Mouse (Mus musculus): ENCODE measurements around the gene Xrcc4.

The Xrcc4 gene

DNA sequence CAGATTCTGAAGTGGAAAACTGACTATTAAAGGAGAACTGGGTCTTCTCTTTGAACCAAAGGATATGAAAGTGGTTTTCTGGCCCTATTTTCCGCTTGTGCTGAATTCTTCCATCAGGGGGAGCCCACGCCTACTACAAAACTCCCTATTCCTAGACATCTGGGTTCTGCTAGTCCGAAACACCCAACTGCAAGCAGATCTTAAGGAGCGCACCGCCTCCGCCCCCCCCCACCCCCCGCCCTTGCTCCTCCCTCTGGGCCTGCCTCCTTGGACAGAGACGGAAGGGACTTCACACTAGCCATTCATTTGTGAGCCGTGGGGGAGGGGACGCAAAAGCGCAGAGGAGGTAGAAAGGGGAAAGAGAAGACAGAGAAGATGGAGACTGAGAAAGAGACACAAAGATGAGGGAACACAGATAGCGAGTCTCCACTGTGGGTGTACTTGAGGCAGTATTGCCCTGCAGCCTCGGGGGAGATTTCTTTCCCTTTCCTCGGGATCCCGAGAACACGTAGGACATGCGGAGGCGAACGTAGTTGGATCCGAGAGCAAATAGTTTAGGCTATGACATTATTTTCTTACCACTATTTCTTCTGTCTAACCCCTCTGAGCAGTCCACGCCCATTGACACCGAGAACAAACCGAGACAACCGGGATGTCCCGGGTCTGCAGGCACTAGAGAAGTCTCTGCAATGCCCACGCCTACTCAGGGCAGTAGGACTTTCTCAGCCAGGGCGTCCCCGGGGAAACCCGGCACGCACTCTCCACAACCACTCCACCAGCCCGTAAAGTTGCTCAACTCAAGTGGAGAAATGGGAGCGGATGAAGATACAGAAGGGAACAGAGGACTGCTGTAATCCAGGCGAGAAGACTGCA is 348.9 kb downstream of the Xrcc4 start:
- DNase-seq (ENCODE audit: low read depth in 2 of 2, low spot score in 2 of 2) = no peak

DNA sequence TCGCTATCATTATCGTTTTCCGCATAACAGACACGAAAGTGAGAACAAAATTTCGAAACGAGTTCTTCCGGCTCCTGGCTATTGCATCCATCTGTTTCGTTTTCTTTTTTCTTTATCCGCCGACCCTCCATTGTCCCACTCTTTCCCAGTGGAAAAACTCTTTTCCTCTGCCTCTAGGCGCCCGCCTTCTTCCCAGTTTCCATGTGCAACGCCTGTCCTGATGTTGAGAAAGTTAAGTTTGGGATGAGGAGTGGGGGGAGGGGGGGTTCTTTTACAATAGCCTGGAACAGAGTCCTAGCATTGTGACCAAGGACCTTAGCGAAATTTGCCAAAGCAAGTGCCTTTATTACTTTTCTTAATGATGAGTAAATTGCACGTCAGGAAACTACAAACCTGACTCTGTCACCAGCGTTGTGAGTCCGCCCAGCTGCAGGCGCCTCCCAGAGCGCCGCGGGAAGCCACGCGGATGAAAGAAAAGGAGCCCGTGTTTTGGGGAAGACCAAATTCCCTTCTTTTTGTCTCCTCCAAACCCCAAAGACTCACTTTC is 349.6 kb downstream of the Xrcc4 start:
- no peak for DNase-seq (ENCODE audit: low read depth in 2 of 2, low spot score in 2 of 2)

DNA sequence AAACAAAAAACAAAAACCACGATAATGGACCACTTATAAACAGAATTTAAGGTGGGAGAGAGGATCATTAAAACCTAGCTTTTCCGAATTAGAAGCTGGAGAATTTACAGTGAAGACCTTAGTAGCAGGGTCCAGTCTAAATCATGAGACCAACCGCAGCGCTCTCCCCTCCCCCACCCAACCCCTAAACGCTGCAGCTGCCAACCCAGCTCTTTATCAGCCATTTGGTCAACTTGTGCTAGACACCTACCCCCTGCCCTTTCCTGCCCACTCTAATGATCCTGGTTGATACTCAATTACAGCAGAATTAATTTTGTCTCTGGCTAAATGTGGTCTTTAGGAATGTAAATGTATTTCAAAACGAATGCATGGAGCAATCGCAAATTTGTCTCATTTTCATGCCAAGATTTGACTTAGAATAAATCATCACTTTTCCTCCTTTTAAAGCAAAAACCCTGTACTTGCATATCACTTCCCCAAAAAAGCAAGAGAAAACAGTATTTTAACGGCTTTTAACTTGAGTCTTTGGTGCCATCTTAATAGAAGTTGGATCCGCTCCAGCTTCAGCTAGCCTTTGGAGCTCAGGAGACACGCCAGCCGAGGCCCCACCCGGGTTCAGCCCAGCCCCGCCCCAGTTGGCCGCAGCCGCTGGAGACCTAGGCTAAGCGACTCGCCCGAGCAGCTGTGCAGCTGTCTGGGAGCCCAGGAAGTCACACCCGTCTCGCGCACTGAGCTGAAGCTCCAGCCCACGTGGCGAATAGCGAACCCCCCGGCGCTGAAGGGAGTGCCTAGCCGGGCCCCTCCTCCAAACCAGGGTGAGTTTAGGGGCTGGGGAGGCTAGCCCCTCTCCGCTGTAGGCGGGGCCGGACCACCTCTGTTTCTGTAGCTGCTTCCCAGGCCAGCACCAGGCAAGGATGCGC is 350.4 kb downstream of the Xrcc4 start:
- peak in 1 of 2 experiments; percentile 1 for DNase-seq (ENCODE audit: low read depth in 2 of 2, low spot score in 2 of 2)

DNA sequence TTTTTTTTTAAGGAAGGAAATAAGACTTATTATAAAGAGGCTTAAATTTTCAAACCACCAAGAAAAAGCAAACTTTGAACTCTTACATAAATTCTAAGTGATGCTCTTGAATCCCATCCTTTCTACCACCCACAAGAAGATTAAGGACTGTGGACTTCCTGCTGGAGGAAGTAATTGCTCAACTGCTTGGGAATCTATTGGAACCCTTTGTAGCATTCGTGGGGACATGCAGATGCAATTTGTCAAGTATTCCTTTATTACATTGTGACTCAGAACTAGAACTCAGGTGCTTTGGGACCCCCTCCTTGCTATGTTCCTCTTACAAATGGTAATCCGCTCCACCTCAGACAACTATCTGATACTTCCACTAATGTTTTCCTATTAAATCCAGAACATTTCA is 351.1 kb downstream of the Xrcc4 start:
- DNase-seq (ENCODE audit: low read depth in 2 of 2, low spot score in 2 of 2) = no peak

DNA sequence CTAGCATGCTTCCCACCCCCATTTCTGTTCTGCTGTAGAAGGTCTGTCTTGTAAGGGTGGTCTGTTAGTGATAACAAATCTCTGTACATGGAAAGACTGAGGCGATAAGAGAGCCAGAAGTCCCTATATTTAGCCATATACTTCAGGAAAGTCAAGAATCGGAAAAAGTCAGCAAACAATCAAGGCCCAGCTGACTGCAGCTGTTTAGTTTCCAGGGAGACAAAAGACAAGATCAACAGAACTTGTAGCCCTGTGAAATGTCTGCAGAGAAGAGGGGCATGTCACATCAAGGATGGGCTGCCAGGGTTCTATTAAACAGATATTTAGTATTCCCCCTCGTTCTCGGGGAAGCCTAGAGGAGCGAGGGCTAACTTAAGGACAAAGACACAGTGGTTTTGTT is 354.3 kb downstream of the Xrcc4 start:
- no peak for DNase-seq (ENCODE audit: low read depth in 2 of 2, low spot score in 2 of 2)

DNA sequence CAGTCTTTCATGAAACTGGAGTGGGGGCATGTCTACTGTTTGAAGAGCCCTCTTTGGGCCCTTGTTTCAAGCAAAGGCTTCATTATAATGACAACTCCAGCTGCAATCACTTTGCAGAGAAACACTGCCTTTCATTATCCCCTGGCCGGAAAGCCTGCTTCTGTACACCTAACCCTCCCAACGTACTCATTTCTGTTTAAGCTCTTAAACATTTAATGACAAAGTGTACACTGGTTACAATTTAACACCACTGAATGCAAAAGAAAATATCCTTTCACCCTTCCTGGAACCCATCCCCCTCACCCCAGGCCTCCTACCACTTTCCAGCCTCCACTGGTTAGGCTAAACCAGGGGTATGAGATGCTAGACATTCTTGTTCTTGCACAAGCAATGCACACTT is 362.9 kb downstream of the Xrcc4 start:
- DNase-seq (ENCODE audit: low read depth in 2 of 2, low spot score in 2 of 2) = no peak

Measured in CD8-positive naive resting alpha-beta T cell, adult 2 months (primary cell).